Mouse (Mus musculus) T-cell, adult 2 months (primary cell): Measurements from ENCODE around the gene Phf1.

ENCODE experiments used
- DNase-seq: peaks from one replicate; pipeline ENCODE4 v3.0.0; 2022; ENCODE audit warnings: low spot score

Phf1 gene

DNA sequence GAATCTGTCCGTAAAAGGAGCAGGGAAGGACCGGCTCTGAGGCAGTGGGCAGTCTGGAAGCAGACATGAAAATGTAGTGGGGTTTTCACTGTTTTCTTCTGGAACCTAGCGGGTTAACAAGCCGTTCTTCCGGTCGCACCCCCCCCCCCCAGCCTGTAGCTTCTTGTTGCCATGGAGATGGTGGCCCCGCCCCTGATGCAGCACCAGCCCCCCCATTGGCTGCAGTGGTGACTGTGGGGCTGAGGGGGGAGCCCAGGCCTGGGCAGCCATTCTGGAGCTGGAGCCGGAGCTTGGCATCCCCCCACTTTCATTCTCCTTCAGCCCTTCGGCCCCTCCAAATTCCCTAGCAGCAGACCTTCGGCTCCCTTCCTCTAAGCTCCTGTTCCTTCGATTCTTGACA, 18.6 kb downstream of the Phf1 start:
- peak; percentile 78 for DNase-seq

- no peak for DNase-seq
These were observed 19.4 kb downstream of the Phf1 start for GRCm38 (mm10) chr17:26951952-26952877.

DNA sequence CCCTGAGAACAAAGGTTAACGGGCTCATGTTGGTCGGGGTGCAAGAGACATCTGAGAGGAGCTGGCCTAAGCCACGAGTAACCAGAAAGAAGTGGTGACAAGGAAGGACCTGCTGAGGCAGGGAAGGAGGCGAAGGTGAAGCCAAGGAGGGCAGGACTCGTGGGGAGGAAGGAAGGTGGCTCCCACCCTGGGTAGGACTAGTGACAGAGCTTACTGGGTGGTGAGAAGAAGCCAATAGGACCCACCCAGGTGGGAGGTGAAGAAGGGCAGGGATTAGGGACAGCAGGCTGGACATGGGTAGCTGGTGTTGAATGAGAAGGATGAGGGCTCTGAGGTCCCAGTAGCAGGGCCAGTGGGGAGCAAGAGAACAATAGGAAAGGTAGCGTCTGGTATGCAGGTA, 20.3 kb downstream of the Phf1 start:
- DNase-seq = no peak

- DNase-seq = no peak
These were observed 20.9 kb downstream of the Phf1 start for GRCm38 (mm10) chr17:26953726-26954125.

DNA sequence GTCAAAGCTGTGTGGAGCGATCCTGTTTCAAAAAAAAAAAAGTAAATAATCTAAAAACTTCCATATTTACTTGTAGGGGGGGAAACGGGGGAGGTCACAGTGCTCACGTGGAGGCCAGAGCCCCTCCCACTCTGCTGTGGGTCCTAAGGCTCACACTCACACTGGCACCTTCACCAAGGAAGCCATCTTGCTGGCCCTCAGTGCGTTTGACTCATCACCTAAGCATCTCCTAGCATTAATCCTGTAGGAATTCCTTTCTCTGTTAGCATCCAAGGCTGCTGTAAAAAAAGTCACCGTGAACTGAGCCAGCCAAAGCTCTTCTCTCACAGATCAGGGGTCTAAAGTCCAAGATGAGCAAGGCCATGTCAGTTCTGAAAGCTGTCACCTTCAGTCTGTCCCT, 23.5 kb downstream of the Phf1 start:
- DNase-seq = no peak

- no peak for DNase-seq
These were observed 24.0 kb downstream of the Phf1 start for GRCm38 (mm10) chr17:26956895-26957294.

GRCm38 (mm10) chr17:26957872-26958271, 25.0 kb downstream of the Phf1 start:
- DNase-seq = no peak

GRCm38 (mm10) chr17:26958880-26959279, 26.0 kb downstream of the Phf1 start:
- no peak for DNase-seq

- DNase-seq = no peak
These were observed 27.0 kb downstream of the Phf1 start for GRCm38 (mm10) chr17:26959815-26960214.

DNA sequence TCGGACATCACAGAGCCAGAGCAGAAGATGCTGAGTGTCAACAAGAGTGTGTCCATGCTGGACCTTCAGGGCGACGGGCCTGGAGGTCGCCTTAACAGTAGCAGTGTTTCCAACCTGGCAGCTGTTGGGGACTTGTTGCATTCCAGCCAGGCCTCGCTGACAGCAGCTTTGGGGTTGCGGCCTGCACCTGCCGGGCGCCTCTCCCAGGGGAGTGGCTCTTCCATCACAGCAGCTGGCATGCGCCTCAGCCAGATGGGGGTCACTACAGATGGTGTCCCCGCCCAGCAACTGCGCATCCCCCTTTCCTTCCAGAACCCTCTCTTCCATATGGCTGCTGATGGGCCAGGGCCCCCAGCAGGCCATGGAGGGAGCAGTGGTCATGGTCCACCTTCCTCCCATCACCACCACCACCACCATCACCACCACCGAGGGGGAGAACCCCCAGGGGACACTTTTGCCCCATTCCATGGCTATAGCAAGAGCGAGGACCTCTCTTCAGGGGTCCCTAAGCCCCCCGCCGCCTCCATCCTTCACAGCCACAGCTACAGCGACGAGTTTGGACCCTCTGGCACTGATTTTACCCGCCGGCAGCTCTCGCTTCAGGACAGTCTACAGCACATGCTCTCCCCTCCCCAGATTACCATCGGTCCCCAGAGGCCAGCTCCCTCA, 28.9 kb downstream of the Phf1 start:
- DNase-seq = no peak

DNA sequence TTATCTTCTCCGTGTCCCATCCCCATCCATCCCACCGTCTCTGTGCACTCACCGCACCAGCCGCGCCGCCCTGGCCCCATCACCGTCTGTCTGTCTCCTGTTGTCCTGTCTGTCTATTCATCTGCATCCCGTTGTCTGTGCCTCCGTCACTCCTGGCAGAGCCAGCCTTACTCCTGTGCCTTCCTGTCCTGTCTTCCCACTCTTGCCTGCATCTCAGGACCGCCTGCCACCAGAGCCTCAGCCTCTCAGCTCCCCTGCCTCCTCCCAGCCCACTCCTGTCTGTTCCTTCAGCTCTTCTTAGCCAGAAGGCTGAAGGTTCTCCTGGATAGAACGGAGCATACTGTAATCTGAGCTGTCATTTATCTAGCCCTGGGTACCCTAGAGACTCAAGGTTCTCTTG, 34.1 kb downstream of the Phf1 start:
- DNase-seq = no peak

GRCm38 (mm10) chr17:26967477-26967876, 34.6 kb downstream of the Phf1 start:
- no peak for DNase-seq

DNA sequence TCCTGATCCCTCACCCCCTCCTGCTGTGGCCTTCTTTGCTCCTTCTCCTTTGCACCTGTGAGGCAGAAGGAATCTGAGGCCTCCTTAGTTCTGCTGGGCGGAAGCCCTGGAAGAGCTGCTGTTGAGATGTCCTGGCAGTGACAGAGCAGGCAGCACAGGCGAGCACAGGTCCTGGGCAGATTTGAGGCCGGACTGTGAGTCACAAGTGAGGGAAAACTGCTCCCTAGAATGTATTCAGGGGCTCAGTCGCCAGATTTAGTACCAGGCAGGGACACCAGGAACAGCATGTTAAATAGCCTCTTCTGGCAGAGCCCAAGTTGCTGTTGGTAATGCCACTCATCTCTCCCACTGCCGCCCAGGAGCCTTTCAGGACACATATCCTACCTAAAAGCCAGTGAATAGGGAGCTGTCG, 35.4 kb downstream of the Phf1 start:
- DNase-seq = no peak

GRCm38 (mm10) chr17:26969257-26969656, 36.4 kb downstream of the Phf1 start:
- no peak for DNase-seq

- DNase-seq = no peak
These were observed 37.4 kb downstream of the Phf1 start for GRCm38 (mm10) chr17:26970221-26970620.

DNA sequence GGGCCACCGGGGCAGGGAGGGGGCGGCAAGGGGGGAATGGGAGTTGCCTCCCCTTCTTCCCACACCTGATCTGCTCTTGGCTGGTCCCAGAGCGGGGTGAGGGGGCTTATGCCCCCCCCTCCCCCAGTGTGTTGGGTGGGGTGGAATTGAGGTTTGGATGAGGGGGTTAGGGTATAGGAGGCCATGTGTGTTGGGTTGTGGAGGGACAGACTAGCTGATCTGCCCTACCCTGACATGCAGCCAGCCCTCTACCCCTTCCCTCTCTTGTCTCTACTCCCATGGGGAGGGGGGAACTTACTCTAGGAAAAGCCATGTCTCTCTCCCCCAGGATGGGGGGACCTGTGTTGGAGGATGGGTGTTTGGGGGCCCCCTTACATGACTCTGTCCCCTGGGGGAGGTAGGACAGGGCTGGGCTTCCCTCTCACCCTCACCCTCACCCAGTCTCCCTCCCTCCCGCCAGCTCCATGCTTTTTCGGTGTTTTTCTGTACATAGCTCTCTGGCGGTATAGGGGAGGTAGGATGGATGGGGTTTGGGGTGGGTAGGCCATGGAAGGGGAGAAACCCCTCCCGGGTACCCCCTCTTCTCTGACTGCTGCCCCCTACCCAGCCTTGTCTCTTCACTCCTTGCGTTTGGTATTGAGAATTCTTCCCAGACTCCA, 38.5 kb downstream of the Phf1 start:
- DNase-seq = no peak

GRCm38 (mm10) chr17:26972107-26972506, 39.3 kb downstream of the Phf1 start:
- DNase-seq = no peak

- peak; percentile 96 for DNase-seq
These were observed 40.1 kb downstream of the Phf1 start, which contains the start of gene Zbtb9 for GRCm38 (mm10) chr17:26972703-26973574. TSS of gene Zbtb9 (plus strand) at chr17:26973167.

DNA sequence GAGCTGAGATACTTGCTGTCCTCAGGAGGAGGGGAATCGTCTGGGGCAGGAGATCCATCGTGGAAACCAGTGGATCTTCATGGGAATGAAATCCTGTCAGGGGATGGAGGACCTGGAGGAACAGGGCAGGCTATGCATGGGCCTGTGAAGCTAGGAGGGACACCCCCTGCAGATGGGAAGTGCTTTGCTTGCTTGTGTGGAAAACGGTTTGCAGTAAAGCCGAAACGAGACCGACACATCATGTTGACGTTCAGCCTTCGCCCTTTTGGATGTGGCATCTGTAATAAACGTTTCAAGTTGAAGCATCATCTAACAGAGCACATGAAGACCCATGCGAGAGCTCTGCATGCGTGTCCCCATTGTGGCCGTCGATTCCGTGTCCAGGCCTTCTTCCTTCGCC, 41.7 kb downstream of the Phf1 start:
- no peak for DNase-seq

DNA sequence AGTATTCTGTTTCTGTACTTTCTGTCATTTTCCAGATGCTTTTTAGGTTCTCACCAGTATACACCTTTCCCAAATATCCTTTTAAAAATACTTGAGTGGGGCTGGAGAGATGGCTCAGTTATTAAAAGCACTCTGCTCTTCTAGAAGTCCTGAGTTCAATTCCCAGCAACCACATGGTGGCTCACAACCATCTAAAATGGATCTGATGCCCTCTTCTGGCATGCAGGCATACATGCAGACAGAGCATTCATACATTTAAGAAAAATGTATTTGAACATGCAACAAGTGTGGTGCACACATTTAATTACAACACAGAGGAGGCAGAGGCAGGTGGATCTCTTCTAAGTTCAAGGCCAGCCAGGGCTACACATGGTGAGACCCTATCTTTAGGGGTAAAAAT, 42.6 kb downstream of the Phf1 start:
- no peak for DNase-seq

DNA sequence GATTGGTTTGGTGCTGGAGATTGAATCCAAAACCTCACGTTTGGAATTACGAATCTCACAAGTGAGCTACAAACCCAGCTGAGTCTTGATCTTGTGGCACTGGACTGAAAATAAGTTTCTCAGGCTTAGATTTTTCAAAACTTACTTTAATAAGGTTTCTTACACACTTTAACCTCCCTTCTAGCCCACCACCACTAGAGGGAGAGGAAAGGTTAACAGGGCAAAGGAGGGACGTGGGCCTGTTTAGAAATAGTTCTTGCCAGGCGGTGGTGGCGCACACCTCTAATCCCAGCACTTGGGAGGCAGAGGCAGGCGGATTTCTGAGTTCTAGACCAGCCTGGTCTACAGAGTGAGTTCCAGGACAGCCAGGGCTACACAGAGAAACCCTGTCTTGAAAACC, 44.5 kb downstream of the Phf1 start:
- DNase-seq = peak; percentile 21

GRCm38 (mm10) chr17:26979426-26979825, 46.6 kb downstream of the Phf1 start:
- DNase-seq = no peak
